Mouse (Mus musculus) lung, adult 2 months (tissue): ENCODE results near the gene Dnajb6.

ENCODE experiments used
- CTCF ChIP-seq: fragments of 200-500 bp; IDR thresholded peaks from 2 replicates; pipeline ENCODE4 v1.5.1; 2011; ENCODE audit warnings: mild to moderate bottlenecking, low read length, control low read depth; ENCODE audit not compliant: insufficient read depth
- POLR2A ChIP-seq: fragments of 200-500 bp; IDR thresholded peaks from 2 replicates; pipeline ENCODE4 v1.6.1; 2011; ENCODE audit warnings: low read depth, mild to moderate bottlenecking, control low read depth, low read length, borderline replicate concordance; ENCODE audit errors: extremely low read depth

GRCm38 (mm10) chr5:29862388-29862787 lies 126.9 kb downstream of the Dnajb6 start:
- TF ChIP-seq POLR2A (no peak), CTCF (no peak)
